Mouse (Mus musculus) olfactory bulb, adult 2 months (tissue): Measurements from ENCODE around the gene Fry.

ENCODE experiments used
- CTCF ChIP-seq: fragments of 200-500 bp; IDR thresholded peaks from 2 replicates; pipeline ENCODE4 v1.5.1; 2012; ENCODE audit warnings: low read depth, mild to moderate bottlenecking, low read length, moderate library complexity; ENCODE audit not compliant: insufficient read depth
- POLR2A ChIP-seq: fragments of 200-500 bp; IDR thresholded peaks from 2 replicates; pipeline ENCODE4 v1.6.1; 2012; ENCODE audit warnings: mild to moderate bottlenecking, low read depth, low read length, moderate library complexity; ENCODE audit not compliant: insufficient read depth

DNA sequence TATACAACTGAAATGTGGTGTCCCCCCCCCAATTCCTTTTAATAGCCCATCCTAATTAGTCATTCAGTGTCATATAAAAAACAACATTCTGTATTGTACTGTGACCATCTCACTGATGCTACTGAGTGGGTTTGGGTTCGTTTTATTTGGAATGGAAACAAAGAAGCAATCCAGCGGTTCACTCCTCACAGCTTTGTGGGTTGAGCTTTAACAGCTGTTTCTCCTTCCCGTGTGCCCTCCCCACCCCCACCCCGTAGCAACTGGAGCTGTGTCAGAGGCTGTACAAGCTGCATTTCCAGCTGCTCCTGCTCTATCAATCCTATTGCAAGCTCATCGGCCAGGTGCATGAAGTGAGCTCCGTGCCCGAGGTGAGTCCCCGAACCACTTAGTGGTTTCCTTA, 372.4 kb downstream of the Fry start:
- TF ChIP-seq CTCF (no peak), POLR2A (no peak)
